Mouse (Mus musculus): ENCODE measurements around the gene Birc6.

DNA sequence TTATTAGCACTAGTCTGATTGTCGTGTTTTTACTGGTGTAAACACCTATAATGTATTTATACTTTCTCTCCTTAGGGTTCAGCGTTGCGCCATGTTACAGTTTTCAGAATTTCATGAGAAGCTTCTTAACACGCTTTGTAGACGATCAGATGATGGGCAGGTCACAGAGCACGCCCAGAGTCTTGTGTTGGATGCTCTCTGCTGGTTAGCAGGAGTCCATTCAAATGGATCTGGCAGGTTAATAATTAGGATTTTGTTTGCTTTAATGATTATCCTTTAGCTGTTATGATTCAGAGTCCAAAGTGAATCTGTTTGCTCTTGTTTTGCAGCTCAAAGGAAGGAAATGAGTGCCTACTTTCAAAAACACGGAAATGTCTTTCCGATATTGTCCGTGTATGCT, 70.8 kb downstream of the Birc6 start:
- TF ChIP-seq GATA1 (IDR thresholded peaks at IDR 0.05; ENCODE audit: borderline replicate concordance, low read length) (no peak), FLI1 (IDR thresholded peaks at IDR 0.05; ENCODE audit: low read length) (no peak)

Measured in megakaryocyte, embryonic 14.5 days (primary cell).